Mouse (Mus musculus) hindbrain, embryonic 16.5 days (tissue): Measurements from ENCODE around the gene Nr2c2ap. TPM values are rescaled to one million over a fixed set of nuclear protein-coding genes. Genes with fewer than 3 reads are reported as not detected.

Source experiments
- ATAC-seq: fragments of 200-750 bp; cut with Nextera tagmentation; 2 replicates; pipeline ENCODE4 v1.8.0; 2017; ENCODE audit warnings: moderate TSS enrichment, moderate library complexity
- H3K27ac ChIP-seq: fragments of 300-500 bp; sonication (generic); 2 replicates; pipeline ENCODE4 v1.5.1; 2014; ENCODE audit warnings: low read depth, mild to moderate bottlenecking, control low read depth, low read length, moderate library complexity
- H3K27me3 ChIP-seq: fragments of 300-500 bp; sonication (generic); replicated peaks from 2 replicates; pipeline ENCODE4 v1.6.1; 2014; ENCODE audit warnings: low read length; ENCODE audit not compliant: control insufficient read depth, insufficient read depth
- H3K36me3 ChIP-seq: fragments of 300-500 bp; sonication (generic); 2 replicates; pipeline ENCODE4 v1.6.1; 2014; ENCODE audit warnings: mild to moderate bottlenecking, low read length, moderate library complexity, mixed read lengths; ENCODE audit not compliant: control insufficient read depth, insufficient read depth
- H3K4me1 ChIP-seq: fragments of 300-500 bp; sonication (generic); 2 replicates; pipeline ENCODE4 v1.6.1; 2014; ENCODE audit warnings: low read depth, low read length; ENCODE audit not compliant: control insufficient read depth, insufficient read depth
- H3K4me2 ChIP-seq: fragments of 300-500 bp; sonication (generic); 2 replicates; pipeline ENCODE4 v1.6.1; 2014; ENCODE audit warnings: mild to moderate bottlenecking, low read length, control low read depth, moderate library complexity
- H3K4me3 ChIP-seq: fragments of 300-500 bp; sonication (generic); 2 replicates; pipeline ENCODE4 v1.5.1; 2014; ENCODE audit warnings: mild to moderate bottlenecking, low read length, control low read depth, moderate library complexity
- H3K9ac ChIP-seq: fragments of 300-500 bp; sonication (generic); 2 replicates; pipeline ENCODE4 v1.6.1; 2014; ENCODE audit warnings: low read depth, mild to moderate bottlenecking, control low read depth, low read length, moderate library complexity
- H3K9me3 ChIP-seq: fragments of 300-500 bp; sonication (generic); 2 replicates; pipeline ENCODE4 v1.6.1; 2014; ENCODE audit warnings: mild to moderate bottlenecking, low read length, moderate library complexity; ENCODE audit not compliant: control insufficient read depth
- WGBS: fragments of 180-500 bp; shearing (Covaris S2); extraction: QIAGEN DNeasy Blood & Tissue Kit; methylation state at CpG from one replicate; pipeline ENCODE4 v1.1.7; 2014; 5-methylcytosine and 5-hydroxymethylcytosine counted together
- polyA plus RNA-seq: library from polyadenylated mRNA; unstranded; fragments of >200 nt; fragmentation: Nextera tagmentation; extraction: Ambion mirVana; gene quantifications from 2 replicates; pipeline ENCODE4 v1.2.1, GENCODE M21; 2015

The Nr2c2ap gene
- polyA plus RNA-seq, 1 experiment from 2014 or later: 51.6 TPM

GRCm38 (mm10) chr8:70092786-70093185, 38.3 kb upstream of the Nr2c2ap start:
- no peak overlapping the region for H3K4me2 ChIP-seq
- peaks cover 4% of the 10 kb centered on the region for H3K27me3 ChIP-seq
- 69% methylated on average over 8 of the region's 8 CpGs for WGBS
- ATAC-seq: no peak
- H3K9ac ChIP-seq: no peak overlapping the region
- no peak overlapping the region for H3K27ac ChIP-seq
- H3K36me3 ChIP-seq: peaks cover 30% of the 10 kb centered on the region
- H3K4me3 ChIP-seq: no peak overlapping the region
- H3K4me1 ChIP-seq: peaks cover 18% of the 10 kb centered on the region
- no peaks in the 10 kb centered on the region; the same call in 1 of the 2 replicates for H3K9me3 ChIP-seq

DNA sequence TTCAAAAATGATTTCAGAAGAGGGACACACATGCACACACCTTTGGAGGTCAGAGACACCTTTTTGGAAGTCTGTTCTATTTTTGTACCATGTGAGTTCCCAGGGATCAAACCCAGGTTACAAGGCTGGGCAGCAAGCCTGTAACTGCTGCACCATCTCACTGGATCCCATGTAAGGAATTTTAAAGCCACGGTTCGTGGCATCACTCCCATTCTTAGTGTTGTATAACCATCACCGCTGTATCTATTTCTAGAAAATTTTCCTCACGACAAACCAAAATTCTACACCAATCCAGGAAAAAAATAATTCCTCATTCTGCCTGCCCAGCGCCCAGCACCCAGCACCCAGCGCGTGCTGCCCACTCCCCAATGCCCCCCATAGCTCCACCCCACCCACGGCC, 31.9 kb upstream of the Nr2c2ap start:
- WGBS: 81% methylated on average over 8 of the region's 8 CpGs
- H3K4me2 ChIP-seq: no peak overlapping the region
- H3K4me3 ChIP-seq: no peak overlapping the region
- ATAC-seq: no peak
- H3K4me1 ChIP-seq: no peaks in the 10 kb centered on the region
- no peak overlapping the region for H3K9ac ChIP-seq
- no peaks in the 10 kb centered on the region for H3K27me3 ChIP-seq
- H3K27ac ChIP-seq: no peak overlapping the region
- H3K36me3 ChIP-seq: peaks cover 68% of the 10 kb centered on the region
- H3K9me3 ChIP-seq: peaks cover 2% of the 10 kb centered on the region; the same call in 1 of the 2 replicates

- H3K4me1 ChIP-seq: no peaks in the 10 kb centered on the region
- WGBS: 88% methylated on average over 8 of the region's 8 CpGs
- H3K27me3 ChIP-seq: no peaks in the 10 kb centered on the region
- peaks cover 2% of the 10 kb centered on the region; the same call in 1 of the 2 replicates for H3K9me3 ChIP-seq
- no peak overlapping the region for H3K27ac ChIP-seq
- peaks cover 63% of the 10 kb centered on the region for H3K36me3 ChIP-seq
- no peak overlapping the region for H3K4me2 ChIP-seq
- no peak for ATAC-seq
- no peak overlapping the region for H3K4me3 ChIP-seq
- H3K9ac ChIP-seq: no peak overlapping the region
These were observed 30.9 kb upstream of the Nr2c2ap start for GRCm38 (mm10) chr8:70100241-70100640.

DNA sequence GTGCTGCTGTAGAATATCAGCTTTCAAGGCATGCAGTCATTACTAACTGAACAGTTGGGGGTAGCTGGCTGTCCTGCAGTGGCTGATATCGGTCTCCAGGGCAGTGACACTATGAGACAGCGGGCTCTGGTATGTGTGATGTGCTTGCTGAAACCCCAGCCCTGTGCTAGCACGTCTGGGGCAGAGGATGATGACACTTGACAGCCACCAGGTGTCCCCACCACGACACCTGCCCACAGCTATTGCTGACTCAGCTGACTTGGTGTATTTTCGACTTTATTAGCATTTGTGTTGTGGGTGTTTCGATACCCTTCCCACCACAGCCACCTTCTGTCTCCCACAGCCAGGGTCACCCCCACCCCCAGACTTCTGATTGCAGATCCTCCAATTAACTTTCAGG, 26.6 kb upstream of the Nr2c2ap start:
- peaks cover 51% of the 10 kb centered on the region for H3K36me3 ChIP-seq
- WGBS: 17% methylated on average over 6 of the region's 6 CpGs
- no peaks in the 10 kb centered on the region for H3K27me3 ChIP-seq
- H3K4me1 ChIP-seq: no peaks in the 10 kb centered on the region; the same call in 1 of the 2 replicates
- no peaks in the 10 kb centered on the region for H3K9me3 ChIP-seq
- no peak overlapping the region for H3K27ac ChIP-seq
- peak; percentile 57; the same call in 1 of the 2 replicates for ATAC-seq
- H3K9ac ChIP-seq: no peak overlapping the region
- no peak overlapping the region for H3K4me2 ChIP-seq
- H3K4me3 ChIP-seq: no peak overlapping the region

GRCm38 (mm10) chr8:70104922-70105321, 26.2 kb upstream of the Nr2c2ap start:
- H3K4me2 ChIP-seq: no peak overlapping the region
- H3K27me3 ChIP-seq: no peaks in the 10 kb centered on the region
- no peaks in the 10 kb centered on the region for H3K9me3 ChIP-seq
- no peak for ATAC-seq
- no peak overlapping the region for H3K9ac ChIP-seq
- H3K4me1 ChIP-seq: no peaks in the 10 kb centered on the region; the same call in 1 of the 2 replicates
- H3K4me3 ChIP-seq: no peak overlapping the region
- no peak overlapping the region for H3K27ac ChIP-seq
- peaks cover 51% of the 10 kb centered on the region for H3K36me3 ChIP-seq
- WGBS: 83% methylated on average over 7 of the region's 7 CpGs

- WGBS: 93% methylated on average over 2 of the region's 2 CpGs
- Histone ChIP-seq H3K4me1 (peaks cover 4% of the 10 kb centered on the region), H3K4me3 (no peak overlapping the region)
These were observed 20.7 kb upstream of the Nr2c2ap start for GRCm38 (mm10) chr8:70110451-70110850.

DNA sequence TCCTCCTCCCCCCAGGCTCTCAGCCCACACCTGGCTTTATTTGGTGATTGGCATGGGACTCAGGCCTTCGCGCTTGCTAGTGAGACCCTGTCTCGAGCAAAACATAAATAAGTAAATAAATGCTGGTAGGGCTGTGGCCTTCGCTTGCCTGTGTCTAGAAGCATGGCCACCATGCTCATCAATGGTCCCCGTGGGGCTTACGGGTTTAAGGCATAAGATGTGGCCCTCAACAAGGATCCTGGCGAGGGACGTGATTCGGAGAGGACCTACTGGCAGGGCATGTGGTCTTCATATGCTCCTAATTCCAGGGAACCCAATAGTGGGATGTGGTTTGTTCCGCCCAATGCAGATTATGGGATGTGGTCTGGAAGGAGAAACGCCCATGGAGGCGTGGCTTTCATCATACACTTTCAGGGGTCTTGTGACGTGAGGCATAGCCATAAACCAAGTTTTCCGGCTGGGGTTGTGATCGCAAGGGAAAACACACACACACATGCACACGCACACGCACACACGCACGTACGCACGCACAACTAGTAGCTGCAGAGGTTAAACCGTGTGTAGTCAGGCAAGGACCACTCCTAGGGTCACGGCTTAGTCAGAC, 19.8 kb upstream of the Nr2c2ap start:
- WGBS: 60% methylated on average over 23 of the region's 23 CpGs
- no peak for ATAC-seq
- peaks cover 38% of the 10 kb centered on the region for H3K36me3 ChIP-seq

More at GRCm38 (mm10) chr8:70110451-70110850, 20.7 kb upstream of the Nr2c2ap start:
- H3K36me3 ChIP-seq: peaks cover 36% of the 10 kb centered on the region
- no peak overlapping the region for H3K4me2 ChIP-seq
- no peak overlapping the region for H3K9ac ChIP-seq
- H3K9me3 ChIP-seq: no peaks in the 10 kb centered on the region
- ATAC-seq: no peak
- no peak overlapping the region for H3K27ac ChIP-seq
- no peaks in the 10 kb centered on the region for H3K27me3 ChIP-seq

GRCm38 (mm10) chr8:70112401-70113016, 18.6 kb upstream of the Nr2c2ap start:
- no peaks in the 10 kb centered on the region for H3K27me3 ChIP-seq
- no peak overlapping the region for H3K4me2 ChIP-seq
- 10% methylated on average over 41 of the region's 43 CpGs for WGBS
- peaks cover 31% of the 10 kb centered on the region for H3K36me3 ChIP-seq
- no peak overlapping the region for H3K27ac ChIP-seq
- no peak overlapping the region for H3K4me3 ChIP-seq
- H3K4me1 ChIP-seq: peaks cover 16% of the 10 kb centered on the region
- peak; percentile 22; the same call in 1 of the 2 replicates for ATAC-seq
- H3K9me3 ChIP-seq: no peaks in the 10 kb centered on the region
- H3K9ac ChIP-seq: no peak overlapping the region

More for the DNA sequence above, 19.8 kb upstream of the Nr2c2ap start:
- Histone ChIP-seq H3K9me3 (no peaks in the 10 kb centered on the region), H3K4me2 (no peak overlapping the region), H3K4me1 (peaks cover 4% of the 10 kb centered on the region), H3K9ac (no peak overlapping the region), H3K27ac (no peak overlapping the region), H3K27me3 (no peaks in the 10 kb centered on the region), H3K4me3 (no peak overlapping the region)

DNA sequence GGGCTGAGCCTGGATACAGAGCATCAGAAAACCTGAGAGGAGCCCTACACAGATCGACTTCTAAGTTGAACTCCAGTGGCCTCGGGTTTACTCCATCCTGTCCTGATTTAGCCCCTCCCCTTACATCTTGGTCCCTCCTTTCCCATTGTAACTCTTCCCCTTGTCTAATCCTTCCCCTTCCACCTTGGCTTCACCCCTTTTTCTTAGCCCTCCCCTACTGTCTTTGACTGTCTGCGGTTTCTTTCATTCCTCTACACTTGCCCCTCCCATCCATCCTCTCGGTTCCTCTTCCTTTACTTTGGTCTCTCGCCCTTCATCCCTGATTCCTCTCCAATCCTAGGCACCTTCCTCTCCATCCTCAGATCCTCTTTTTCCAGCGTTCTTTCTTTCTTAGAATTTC, 16.6 kb upstream of the Nr2c2ap start:
- peaks cover 12% of the 10 kb centered on the region; the same call in 1 of the 2 replicates for H3K36me3 ChIP-seq
- no peak overlapping the region for H3K4me3 ChIP-seq
- H3K9ac ChIP-seq: no peak overlapping the region
- H3K4me1 ChIP-seq: peaks cover 28% of the 10 kb centered on the region
- no peak for ATAC-seq
- no peak overlapping the region for H3K27ac ChIP-seq
- H3K4me2 ChIP-seq: no peak overlapping the region
- H3K27me3 ChIP-seq: no peaks in the 10 kb centered on the region
- 30% methylated on average over 6 of the region's 6 CpGs for WGBS
- no peaks in the 10 kb centered on the region for H3K9me3 ChIP-seq
